Mouse (Mus musculus): ENCODE data around the gene Fanca. TPM values are rescaled to one million over a fixed set of nuclear protein-coding genes. Genes with fewer than 3 reads are reported as not detected.
A peak's percentile ranks its signal among the peaks of the same experiment; 100 is the strongest.

The Fanca gene
- polyA plus RNA-seq, 1 experiment from 2014 or later = 14.4 TPM

- H3K27ac ChIP-seq (ENCODE audit: low read length) = no peak overlapping the region; the same call in none of the 2 replicates
- 9% methylated on average over 17 of the region's 21 CpGs for WGBS (ENCODE audit: insufficient replicate concordance)
Observed at GRCm38 (mm10) chr8:123333091-123333587, 14.8 kb upstream of the Fanca start.

GRCm38 (mm10) chr8:123332262-123333090, 14.1 kb upstream of the Fanca start, which contains the start of gene Spire2:
Gene Spire2 (plus strand): TSS chr8:123332713.
- Histone ChIP-seq H3K36me3 (ENCODE audit: control insufficient read depth, insufficient read depth) (no peaks in the 10 kb centered on the region), H3K4me1 (ENCODE audit: control insufficient read depth, low read depth, low read length) (peaks cover 29% of the 10 kb centered on the region), H3K27me3 (ENCODE audit: control insufficient read depth, insufficient read depth, low read depth, low read length) (peaks cover 6% of the 10 kb centered on the region), H3K4me2 (ENCODE audit: low read depth, low read length) (peak within 1 kb of the TSS; percentile 97), H3K9me3 (replicated peaks; ENCODE audit: control insufficient read depth, low read length) (no peaks in the 10 kb centered on the region), H3K9ac (ENCODE audit: low read depth, low read length) (peak within 1 kb of the TSS; percentile 63), H3K27ac (ENCODE audit: low read length) (peak within 1 kb of the TSS; percentile 66), H3K4me3 (ENCODE audit: low read depth, low read length) (peak within 1 kb of the TSS; percentile 71)
- peak; percentile 85 for ATAC-seq (ENCODE audit: low read depth)
- 1% methylated on average over 42 of the region's 85 CpGs for WGBS (ENCODE audit: insufficient replicate concordance)

More at GRCm38 (mm10) chr8:123333091-123333587, 14.8 kb upstream of the Fanca start:
- peaks cover 6% of the 10 kb centered on the region for H3K27me3 ChIP-seq (ENCODE audit: control insufficient read depth, insufficient read depth, low read depth, low read length)
- H3K4me2 ChIP-seq (ENCODE audit: low read depth, low read length) = peak overlapping the region; percentile 97
- no peaks in the 10 kb centered on the region for H3K36me3 ChIP-seq (ENCODE audit: control insufficient read depth, insufficient read depth)
- H3K9ac ChIP-seq (ENCODE audit: low read depth, low read length) = peak overlapping the region; percentile 63
- H3K4me1 ChIP-seq (ENCODE audit: control insufficient read depth, low read depth, low read length) = peaks cover 29% of the 10 kb centered on the region
- ATAC-seq (ENCODE audit: low read depth) = no peak
- H3K9me3 ChIP-seq (replicated peaks; ENCODE audit: control insufficient read depth, low read length) = no peaks in the 10 kb centered on the region
- H3K4me3 ChIP-seq (ENCODE audit: low read depth, low read length) = peak overlapping the region; percentile 71

GRCm38 (mm10) chr8:123331810-123332209, 13.4 kb upstream of the Fanca start:
- no peaks in the 10 kb centered on the region for H3K9me3 ChIP-seq (replicated peaks; ENCODE audit: control insufficient read depth, low read length)
- peak overlapping the region; percentile 71 for H3K4me3 ChIP-seq (ENCODE audit: low read depth, low read length)
- H3K4me1 ChIP-seq (ENCODE audit: control insufficient read depth, low read depth, low read length) = peaks cover 29% of the 10 kb centered on the region
- peak overlapping the region; percentile 66 for H3K27ac ChIP-seq (ENCODE audit: low read length)
- WGBS (ENCODE audit: insufficient replicate concordance) = 19% methylated on average over 8 of the region's 8 CpGs
- H3K27me3 ChIP-seq (ENCODE audit: control insufficient read depth, insufficient read depth, low read depth, low read length) = peaks cover 6% of the 10 kb centered on the region
- peak overlapping the region; percentile 97 for H3K4me2 ChIP-seq (ENCODE audit: low read depth, low read length)
- ATAC-seq (ENCODE audit: low read depth) = no peak
- H3K9ac ChIP-seq (ENCODE audit: low read depth, low read length) = no peak overlapping the region
- no peaks in the 10 kb centered on the region for H3K36me3 ChIP-seq (ENCODE audit: control insufficient read depth, insufficient read depth)

- Histone ChIP-seq H3K4me3 (ENCODE audit: low read depth, low read length) (no peak overlapping the region), H3K4me1 (ENCODE audit: control insufficient read depth, low read depth, low read length) (peaks cover 29% of the 10 kb centered on the region), H3K27ac (ENCODE audit: low read length) (no peak overlapping the region), H3K9me3 (replicated peaks; ENCODE audit: control insufficient read depth, low read length) (no peaks in the 10 kb centered on the region), H3K36me3 (ENCODE audit: control insufficient read depth, insufficient read depth) (no peaks in the 10 kb centered on the region), H3K27me3 (ENCODE audit: control insufficient read depth, insufficient read depth, low read depth, low read length) (peaks cover 6% of the 10 kb centered on the region), H3K9ac (ENCODE audit: low read depth, low read length) (no peak overlapping the region), H3K4me2 (ENCODE audit: low read depth, low read length) (no peak overlapping the region)
- 46% methylated on average over 2 of the region's 2 CpGs for WGBS (ENCODE audit: insufficient replicate concordance)
- ATAC-seq (ENCODE audit: low read depth) = no peak
Observed at GRCm38 (mm10) chr8:123331301-123331700, 12.9 kb upstream of the Fanca start.

GRCm38 (mm10) chr8:123330701-123331100, 12.3 kb upstream of the Fanca start:
- H3K27me3 ChIP-seq (ENCODE audit: control insufficient read depth, insufficient read depth, low read depth, low read length) = peaks cover 6% of the 10 kb centered on the region
- H3K4me1 ChIP-seq (ENCODE audit: control insufficient read depth, low read depth, low read length) = peaks cover 29% of the 10 kb centered on the region

GRCm38 (mm10) chr8:123329961-123330360, 11.6 kb upstream of the Fanca start:
- Histone ChIP-seq H3K4me3 (ENCODE audit: low read depth, low read length) (no peak overlapping the region), H3K27me3 (ENCODE audit: control insufficient read depth, insufficient read depth, low read depth, low read length) (peaks cover 6% of the 10 kb centered on the region), H3K27ac (ENCODE audit: low read length) (no peak overlapping the region), H3K9me3 (replicated peaks; ENCODE audit: control insufficient read depth, low read length) (no peaks in the 10 kb centered on the region), H3K4me1 (ENCODE audit: control insufficient read depth, low read depth, low read length) (peaks cover 29% of the 10 kb centered on the region), H3K36me3 (ENCODE audit: control insufficient read depth, insufficient read depth) (no peaks in the 10 kb centered on the region), H3K4me2 (ENCODE audit: low read depth, low read length) (no peak overlapping the region), H3K9ac (ENCODE audit: low read depth, low read length) (no peak overlapping the region)
- ATAC-seq (ENCODE audit: low read depth) = no peak
- WGBS (ENCODE audit: insufficient replicate concordance) = 55% methylated on average over 5 of the region's 5 CpGs

More at GRCm38 (mm10) chr8:123330701-123331100, 12.3 kb upstream of the Fanca start:
- no peaks in the 10 kb centered on the region for H3K36me3 ChIP-seq (ENCODE audit: control insufficient read depth, insufficient read depth)
- H3K9me3 ChIP-seq (replicated peaks; ENCODE audit: control insufficient read depth, low read length) = no peaks in the 10 kb centered on the region
- 62% methylated on average over 6 of the region's 6 CpGs for WGBS (ENCODE audit: insufficient replicate concordance)
- no peak overlapping the region for H3K4me2 ChIP-seq (ENCODE audit: low read depth, low read length)
- no peak for ATAC-seq (ENCODE audit: low read depth)
- no peak overlapping the region for H3K9ac ChIP-seq (ENCODE audit: low read depth, low read length)
- H3K27ac ChIP-seq (ENCODE audit: low read length) = no peak overlapping the region
- H3K4me3 ChIP-seq (ENCODE audit: low read depth, low read length) = no peak overlapping the region

DNA sequence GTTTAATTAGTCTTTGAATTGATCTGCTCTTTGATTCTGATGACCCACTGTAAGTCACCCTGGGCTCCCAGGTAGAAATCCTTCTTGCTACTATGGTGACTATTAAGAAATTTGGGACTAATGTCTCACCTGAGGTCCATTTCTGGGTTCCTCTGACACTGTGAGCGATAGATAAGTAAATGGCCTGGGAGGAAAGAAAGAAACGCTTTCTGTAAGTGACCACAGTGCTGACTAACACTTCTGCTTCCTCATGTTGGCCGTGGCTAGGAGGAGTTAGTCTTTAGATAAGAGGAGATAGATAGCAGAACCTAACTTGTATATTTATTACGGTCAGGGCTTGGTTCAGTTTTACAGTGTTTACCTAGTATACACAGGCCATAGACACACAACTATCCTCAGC, 11.0 kb upstream of the Fanca start:
- no peak for ATAC-seq (ENCODE audit: low read depth)
- Histone ChIP-seq H3K4me3 (ENCODE audit: low read depth, low read length) (no peak overlapping the region), H3K9ac (ENCODE audit: low read depth, low read length) (no peak overlapping the region), H3K9me3 (replicated peaks; ENCODE audit: control insufficient read depth, low read length) (no peaks in the 10 kb centered on the region), H3K36me3 (ENCODE audit: control insufficient read depth, insufficient read depth) (no peaks in the 10 kb centered on the region), H3K4me1 (ENCODE audit: control insufficient read depth, low read depth, low read length) (peaks cover 29% of the 10 kb centered on the region), H3K4me2 (ENCODE audit: low read depth, low read length) (no peak overlapping the region), H3K27me3 (ENCODE audit: control insufficient read depth, insufficient read depth, low read depth, low read length) (peaks cover 6% of the 10 kb centered on the region), H3K27ac (ENCODE audit: low read length) (no peak overlapping the region)
- 6% methylated on average over 4 of the region's 4 CpGs for WGBS (ENCODE audit: insufficient replicate concordance)

GRCm38 (mm10) chr8:123328552-123328951, 10.2 kb upstream of the Fanca start:
- Histone ChIP-seq H3K9me3 (replicated peaks; ENCODE audit: control insufficient read depth, low read length) (no peaks in the 10 kb centered on the region), H3K4me3 (ENCODE audit: low read depth, low read length) (no peak overlapping the region), H3K4me2 (ENCODE audit: low read depth, low read length) (no peak overlapping the region), H3K9ac (ENCODE audit: low read depth, low read length) (no peak overlapping the region), H3K4me1 (ENCODE audit: control insufficient read depth, low read depth, low read length) (peaks cover 23% of the 10 kb centered on the region), H3K27ac (ENCODE audit: low read length) (no peak overlapping the region), H3K36me3 (ENCODE audit: control insufficient read depth, insufficient read depth) (no peaks in the 10 kb centered on the region), H3K27me3 (ENCODE audit: control insufficient read depth, insufficient read depth, low read depth, low read length) (0 out of 2 replicates have a peak, but pooled peaks cover 2% of the 10 kb centered on the region)
- ATAC-seq (ENCODE audit: low read depth) = no peak
- 79% methylated on average over 2 of the region's 2 CpGs for WGBS (ENCODE audit: insufficient replicate concordance)

Measured in liver, embryonic 16.5 days (tissue).